Mouse (Mus musculus): Measurements from ENCODE around the gene Dctn3. TPM values are rescaled to one million over a fixed set of nuclear protein-coding genes. Genes with fewer than 3 reads are reported as not detected.
"Not testable (repeated sequence)": the region's sequence is repeated elsewhere in the genome, so short reads cannot be mapped to it uniquely, and the experiment has no call there.

Gene Dctn3
- polyA plus RNA-seq, 1 experiment from 2014 or later, result 56.9 TPM

- not testable (repeated sequence) for H3K36me3 ChIP-seq (ENCODE audit: control insufficient read depth, insufficient read depth); H3K4me3 ChIP-seq (ENCODE audit: low read depth, low read length); H3K27ac ChIP-seq (ENCODE audit: low read length); H3K9ac ChIP-seq (ENCODE audit: low read depth, low read length); H3K9me3 ChIP-seq (replicated peaks; ENCODE audit: control insufficient read depth, low read length); H3K4me1 ChIP-seq (ENCODE audit: control insufficient read depth, low read depth, low read length); ATAC-seq (ENCODE audit: low read depth); H3K4me2 ChIP-seq (ENCODE audit: low read depth, low read length)
- 4% methylated on average over 22 of the region's 27 CpGs for WGBS (ENCODE audit: insufficient replicate concordance)
- H3K27me3 ChIP-seq (ENCODE audit: control insufficient read depth, insufficient read depth, low read depth, low read length), result peaks cover 13% of the 10 kb centered on the region
Measured at GRCm38 (mm10) chr4:41684131-41684930, 38.6 kb downstream of the Dctn3 start.

GRCm38 (mm10) chr4:41683303-41683702 is 39.7 kb downstream of the Dctn3 start:
- not testable (repeated sequence) for H3K4me1 ChIP-seq (ENCODE audit: control insufficient read depth, low read depth, low read length); H3K4me3 ChIP-seq (ENCODE audit: low read depth, low read length); H3K9me3 ChIP-seq (replicated peaks; ENCODE audit: control insufficient read depth, low read length); ATAC-seq (ENCODE audit: low read depth); H3K36me3 ChIP-seq (ENCODE audit: control insufficient read depth, insufficient read depth); H3K4me2 ChIP-seq (ENCODE audit: low read depth, low read length); H3K9ac ChIP-seq (ENCODE audit: low read depth, low read length); H3K27ac ChIP-seq (ENCODE audit: low read length)
- peaks cover 13% of the 10 kb centered on the region for H3K27me3 ChIP-seq (ENCODE audit: control insufficient read depth, insufficient read depth, low read depth, low read length)
- WGBS (ENCODE audit: insufficient replicate concordance), result 0% methylated on average over 4 of the region's 27 CpGs

GRCm38 (mm10) chr4:41682789-41683188 is 40.2 kb downstream of the Dctn3 start:
- peaks cover 13% of the 10 kb centered on the region for H3K27me3 ChIP-seq (ENCODE audit: control insufficient read depth, insufficient read depth, low read depth, low read length)
- no peak overlapping the region for H3K4me3 ChIP-seq (ENCODE audit: low read depth, low read length)
- no peak overlapping the region for H3K27ac ChIP-seq (ENCODE audit: low read length)
- no peak overlapping the region for H3K9ac ChIP-seq (ENCODE audit: low read depth, low read length)
- H3K9me3 ChIP-seq (replicated peaks; ENCODE audit: control insufficient read depth, low read length), result no peaks in the 10 kb centered on the region
- H3K4me1 ChIP-seq (ENCODE audit: control insufficient read depth, low read depth, low read length), result no peaks in the 10 kb centered on the region
- 8% methylated on average over 6 of the region's 6 CpGs for WGBS (ENCODE audit: insufficient replicate concordance)
- H3K36me3 ChIP-seq (ENCODE audit: control insufficient read depth, insufficient read depth), result no peaks in the 10 kb centered on the region
- no peak overlapping the region for H3K4me2 ChIP-seq (ENCODE audit: low read depth, low read length)
- no peak for ATAC-seq (ENCODE audit: low read depth)

- Histone ChIP-seq H3K9ac (ENCODE audit: low read depth, low read length) (no peak overlapping the region), H3K27me3 (ENCODE audit: control insufficient read depth, insufficient read depth, low read depth, low read length) (peaks cover 13% of the 10 kb centered on the region), H3K36me3 (ENCODE audit: control insufficient read depth, insufficient read depth) (no peaks in the 10 kb centered on the region), H3K27ac (ENCODE audit: low read length) (no peak overlapping the region), H3K4me3 (ENCODE audit: low read depth, low read length) (no peak overlapping the region), H3K4me2 (ENCODE audit: low read depth, low read length) (no peak overlapping the region), H3K9me3 (replicated peaks; ENCODE audit: control insufficient read depth, low read length) (no peaks in the 10 kb centered on the region), H3K4me1 (ENCODE audit: control insufficient read depth, low read depth, low read length) (no peaks in the 10 kb centered on the region)
- 58% methylated on average over 10 of the region's 10 CpGs for WGBS (ENCODE audit: insufficient replicate concordance)
- ATAC-seq (ENCODE audit: low read depth), result no peak
Measured at GRCm38 (mm10) chr4:41681947-41682346, 41.0 kb downstream of the Dctn3 start.

- H3K9ac ChIP-seq (ENCODE audit: low read depth, low read length), result no peak overlapping the region
- no peak for ATAC-seq (ENCODE audit: low read depth)
Measured at GRCm38 (mm10) chr4:41681176-41681575, 41.8 kb downstream of the Dctn3 start.

GRCm38 (mm10) chr4:41679291-41679690 is 43.7 kb downstream of the Dctn3 start:
- H3K27ac ChIP-seq (ENCODE audit: low read length), result no peak overlapping the region
- ATAC-seq (ENCODE audit: low read depth), result no peak

More at GRCm38 (mm10) chr4:41681176-41681575, 41.8 kb downstream of the Dctn3 start:
- Histone ChIP-seq H3K9me3 (replicated peaks; ENCODE audit: control insufficient read depth, low read length) (no peaks in the 10 kb centered on the region), H3K4me1 (ENCODE audit: control insufficient read depth, low read depth, low read length) (no peaks in the 10 kb centered on the region), H3K4me3 (ENCODE audit: low read depth, low read length) (no peak overlapping the region), H3K27me3 (ENCODE audit: control insufficient read depth, insufficient read depth, low read depth, low read length) (peaks cover 13% of the 10 kb centered on the region), H3K36me3 (ENCODE audit: control insufficient read depth, insufficient read depth) (no peaks in the 10 kb centered on the region), H3K27ac (ENCODE audit: low read length) (no peak overlapping the region), H3K4me2 (ENCODE audit: low read depth, low read length) (no peak overlapping the region)
- WGBS (ENCODE audit: insufficient replicate concordance), result 53% methylated on average over 4 of the region's 4 CpGs

GRCm38 (mm10) chr4:41678863-41679262 is 44.1 kb downstream of the Dctn3 start:
- 59% methylated on average over 6 of the region's 6 CpGs for WGBS (ENCODE audit: insufficient replicate concordance)
- no peaks in the 10 kb centered on the region for H3K4me1 ChIP-seq (ENCODE audit: control insufficient read depth, low read depth, low read length)
- no peaks in the 10 kb centered on the region for H3K36me3 ChIP-seq (ENCODE audit: control insufficient read depth, insufficient read depth)
- H3K4me2 ChIP-seq (ENCODE audit: low read depth, low read length), result no peak overlapping the region
- H3K9me3 ChIP-seq (replicated peaks; ENCODE audit: control insufficient read depth, low read length), result no peaks in the 10 kb centered on the region
- no peak overlapping the region for H3K9ac ChIP-seq (ENCODE audit: low read depth, low read length)
- ATAC-seq (ENCODE audit: low read depth), result no peak
- H3K4me3 ChIP-seq (ENCODE audit: low read depth, low read length), result no peak overlapping the region
- no peak overlapping the region for H3K27ac ChIP-seq (ENCODE audit: low read length)
- peaks cover 13% of the 10 kb centered on the region for H3K27me3 ChIP-seq (ENCODE audit: control insufficient read depth, insufficient read depth, low read depth, low read length)

More at GRCm38 (mm10) chr4:41679291-41679690, 43.7 kb downstream of the Dctn3 start:
- Histone ChIP-seq H3K9me3 (replicated peaks; ENCODE audit: control insufficient read depth, low read length) (no peaks in the 10 kb centered on the region), H3K4me3 (ENCODE audit: low read depth, low read length) (no peak overlapping the region), H3K4me2 (ENCODE audit: low read depth, low read length) (no peak overlapping the region), H3K36me3 (ENCODE audit: control insufficient read depth, insufficient read depth) (no peaks in the 10 kb centered on the region), H3K4me1 (ENCODE audit: control insufficient read depth, low read depth, low read length) (no peaks in the 10 kb centered on the region), H3K9ac (ENCODE audit: low read depth, low read length) (no peak overlapping the region), H3K27me3 (ENCODE audit: control insufficient read depth, insufficient read depth, low read depth, low read length) (peaks cover 15% of the 10 kb centered on the region)
- WGBS (ENCODE audit: insufficient replicate concordance), result 43% methylated on average over 1 of the region's 2 CpGs

GRCm38 (mm10) chr4:41677006-41677629 is 45.9 kb downstream of the Dctn3 start:
- Histone ChIP-seq H3K9ac (ENCODE audit: low read depth, low read length) (no peak overlapping the region), H3K4me3 (ENCODE audit: low read depth, low read length) (no peak overlapping the region), H3K4me2 (ENCODE audit: low read depth, low read length) (no peak overlapping the region), H3K4me1 (ENCODE audit: control insufficient read depth, low read depth, low read length) (no peaks in the 10 kb centered on the region), H3K27me3 (ENCODE audit: control insufficient read depth, insufficient read depth, low read depth, low read length) (peaks cover 5% of the 10 kb centered on the region), H3K36me3 (ENCODE audit: control insufficient read depth, insufficient read depth) (no peaks in the 10 kb centered on the region), H3K9me3 (replicated peaks; ENCODE audit: control insufficient read depth, low read length) (no peaks in the 10 kb centered on the region), H3K27ac (ENCODE audit: low read length) (no peak overlapping the region)
- no peak for ATAC-seq (ENCODE audit: low read depth)
- 54% methylated on average over 13 of the region's 13 CpGs for WGBS (ENCODE audit: insufficient replicate concordance)

Data from liver, embryonic 16.5 days (tissue).